Mouse (Mus musculus) kidney, adult 8-10 months (tissue): ENCODE data around the gene Farp2.
"Not testable (repeated sequence)": the region's sequence is repeated elsewhere in the genome, so short reads cannot be mapped to it uniquely, and the experiment has no call there.

ENCODE experiments used
- DNase-seq, 2 experiments: peaks; one replicate each; pipeline ENCODE4 v3.0.0; 2022

Gene Farp2

DNA sequence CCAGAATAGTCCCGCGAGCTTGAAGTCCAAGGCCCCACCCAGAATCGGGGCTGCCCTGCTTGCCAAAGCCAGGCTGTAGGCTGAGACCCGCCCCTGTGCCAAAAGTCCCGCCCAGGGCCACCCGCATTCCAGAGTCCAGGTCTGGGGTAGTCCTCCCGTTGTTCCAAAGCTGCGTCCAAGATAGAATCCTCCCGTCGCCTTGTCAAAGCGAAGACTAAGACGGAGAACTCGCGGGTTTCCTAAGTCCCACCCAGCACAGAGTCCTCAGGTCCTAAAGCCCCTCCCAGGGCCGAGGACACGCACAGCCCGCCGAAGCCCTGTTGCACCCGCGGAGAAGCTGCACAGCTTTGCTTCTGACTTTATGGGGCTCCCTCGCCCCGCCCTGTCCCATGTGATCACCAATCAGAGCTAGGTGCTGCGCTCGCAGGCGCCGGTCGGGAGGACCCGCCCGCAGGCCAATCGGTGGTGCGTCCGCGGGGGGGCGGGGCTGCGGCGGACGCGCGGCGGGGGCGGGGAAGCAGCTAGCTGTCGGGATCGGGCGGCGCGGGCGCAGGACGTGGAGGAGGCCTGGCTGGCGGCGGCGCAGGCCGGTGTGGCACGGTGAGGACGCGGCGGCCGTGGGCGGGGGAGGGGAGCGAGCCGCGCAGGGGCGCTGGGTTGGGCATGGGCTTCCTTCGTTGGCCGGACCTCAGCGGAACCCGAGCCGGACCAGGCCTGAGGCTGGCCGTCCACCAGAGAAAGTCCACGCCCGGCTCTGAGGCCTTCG lies at the start of gene Farp2:
Farp2 (plus strand) TSS at position 495 of the 766 bp plus-strand sequence.
- peak; percentile 97 to 98 for DNase-seq

- DNase-seq: no peak
Observed at GRCm38 (mm10) chr1:93465066-93465465, 46.8 kb upstream of the Farp2 start.

DNA sequence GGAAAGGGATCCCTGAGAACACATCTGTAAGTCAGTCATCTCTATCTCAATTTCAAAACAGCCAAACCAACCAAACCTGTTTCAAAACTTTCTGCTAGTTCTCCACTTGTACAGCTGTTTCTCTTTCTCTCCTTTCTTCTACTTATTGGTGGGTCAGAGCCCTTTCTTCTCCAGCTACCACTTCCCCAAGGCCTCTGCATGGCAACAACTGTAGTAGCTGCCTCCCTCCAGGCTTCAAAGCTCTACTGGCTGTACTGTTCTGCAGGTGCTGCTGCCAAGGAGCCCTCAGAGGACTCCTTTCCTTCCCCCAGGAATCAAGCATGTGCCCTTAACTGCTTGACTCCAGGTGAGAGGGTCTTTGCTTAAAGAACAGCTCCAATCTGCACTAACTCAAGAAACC lies 46.1 kb upstream of the Farp2 start:
- no peak for DNase-seq

DNA sequence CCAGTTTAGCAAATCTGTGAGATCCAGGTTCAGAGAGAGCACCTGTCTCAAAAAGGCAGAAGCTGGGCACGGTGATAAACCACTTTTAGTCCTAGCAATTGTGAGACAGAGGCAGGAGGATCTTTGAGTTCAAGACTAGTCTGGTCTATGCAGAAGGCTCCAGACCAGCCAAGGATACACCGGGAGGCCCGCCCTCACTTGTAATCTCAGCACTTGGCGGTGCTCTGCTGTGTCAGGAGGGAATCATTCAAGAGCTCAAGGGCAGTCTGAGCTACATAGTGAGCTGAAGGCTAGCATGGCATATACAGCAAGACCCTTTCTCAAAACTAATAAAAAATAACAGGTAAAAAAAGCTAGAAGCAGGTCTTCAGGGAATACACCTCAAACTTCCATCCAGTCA lies 43.3 kb upstream of the Farp2 start:
- no peak for DNase-seq

GRCm38 (mm10) chr1:93475694-93476093 lies 36.2 kb upstream of the Farp2 start:
- no peak for DNase-seq

GRCm38 (mm10) chr1:93477758-93478585 lies 33.9 kb upstream of the Farp2 start:
- DNase-seq: peak; percentile 98 to 99

DNA sequence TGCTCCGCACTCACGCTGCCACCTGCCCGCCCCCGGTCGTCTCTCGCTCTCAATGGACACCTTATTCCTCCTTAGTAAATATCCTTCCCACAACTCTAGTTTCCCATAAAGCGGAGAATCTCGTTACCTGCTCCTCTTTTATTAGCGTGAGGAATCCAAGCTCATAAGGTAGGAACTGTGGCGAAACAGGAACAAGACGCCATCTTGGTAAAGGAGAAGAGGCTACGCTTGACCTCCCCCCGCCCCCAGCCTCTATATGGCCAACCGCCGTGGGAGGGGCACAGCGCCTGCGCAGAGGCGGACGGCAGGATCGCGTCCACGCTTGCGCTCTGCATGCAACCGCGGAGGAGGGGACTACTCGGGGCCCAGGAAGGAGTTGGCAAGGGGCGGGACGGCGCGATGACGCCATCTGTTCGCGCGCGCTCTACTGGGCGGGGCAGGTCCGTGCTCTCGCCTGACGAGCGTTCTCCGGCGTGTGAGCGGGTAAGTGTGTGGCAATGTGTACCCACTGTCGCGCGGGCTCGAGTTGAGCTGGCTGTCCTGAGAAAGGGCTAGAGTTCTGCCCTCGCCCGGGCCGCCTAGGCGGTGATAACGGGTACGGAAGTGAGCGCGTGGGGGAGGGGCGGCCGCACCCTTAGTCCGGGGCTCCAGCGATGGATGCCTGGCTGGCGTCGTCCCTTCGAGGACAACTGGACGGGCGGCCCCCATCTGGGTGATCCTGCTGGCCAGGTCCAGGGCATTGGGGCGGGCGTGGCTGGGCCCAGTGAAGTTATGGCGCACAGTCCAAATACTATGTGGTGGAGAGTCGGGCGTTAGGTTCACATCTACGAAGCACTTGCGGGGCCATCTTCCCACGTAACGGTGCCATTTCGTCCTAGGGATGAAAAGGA lies 33.0 kb upstream of the Farp2 start, which contains the start of gene Hdlbp:
Hdlbp (minus strand) TSS at position 230 of the 890 bp plus-strand sequence.
- peak; percentile 99 for DNase-seq

DNA sequence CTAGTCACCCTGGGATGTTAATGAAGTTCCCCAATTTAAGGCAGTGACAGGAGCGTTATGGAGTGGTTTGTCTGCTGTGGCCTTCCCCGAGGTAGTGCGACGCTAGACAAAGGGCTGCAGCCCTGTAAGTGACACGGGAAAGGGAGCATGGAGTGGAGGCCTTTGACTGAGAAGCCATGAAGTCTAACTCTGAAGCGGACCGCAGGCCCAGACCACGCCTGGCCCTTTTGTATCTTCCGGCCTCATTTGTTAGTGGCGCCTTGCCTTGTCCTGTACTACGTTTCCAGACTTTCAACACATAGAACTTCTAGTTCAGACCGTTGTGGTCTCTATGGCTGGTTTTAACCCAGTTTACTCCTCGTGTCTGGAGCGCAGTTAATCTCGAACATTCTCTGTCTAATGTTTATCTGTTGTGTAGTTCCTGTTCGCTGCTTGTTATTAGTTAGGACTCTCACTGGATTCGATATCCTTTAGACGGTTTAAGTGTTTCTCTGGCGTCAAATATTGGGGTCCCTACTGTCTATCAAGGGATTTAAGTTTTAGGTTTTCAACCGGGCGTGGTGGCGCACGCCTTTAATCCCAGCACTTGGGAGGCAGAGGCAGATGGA lies 32.3 kb upstream of the Farp2 start:
- DNase-seq: peak in 1 of 2 experiments; percentile 29

GRCm38 (mm10) chr1:93486302-93486701 lies 25.6 kb upstream of the Farp2 start:
- DNase-seq: not testable (repeated sequence)

GRCm38 (mm10) chr1:93495312-93495711 lies 16.6 kb upstream of the Farp2 start:
- DNase-seq: no peak

GRCm38 (mm10) chr1:93506944-93507676 lies 4.8 kb upstream of the Farp2 start:
- DNase-seq: no peak

- not testable (repeated sequence) for DNase-seq
Observed at GRCm38 (mm10) chr1:93508576-93508975, 3.3 kb upstream of the Farp2 start.

- DNase-seq: no peak
Observed at GRCm38 (mm10) chr1:93512351-93512690, 442 bp downstream of the Farp2 start.

DNA sequence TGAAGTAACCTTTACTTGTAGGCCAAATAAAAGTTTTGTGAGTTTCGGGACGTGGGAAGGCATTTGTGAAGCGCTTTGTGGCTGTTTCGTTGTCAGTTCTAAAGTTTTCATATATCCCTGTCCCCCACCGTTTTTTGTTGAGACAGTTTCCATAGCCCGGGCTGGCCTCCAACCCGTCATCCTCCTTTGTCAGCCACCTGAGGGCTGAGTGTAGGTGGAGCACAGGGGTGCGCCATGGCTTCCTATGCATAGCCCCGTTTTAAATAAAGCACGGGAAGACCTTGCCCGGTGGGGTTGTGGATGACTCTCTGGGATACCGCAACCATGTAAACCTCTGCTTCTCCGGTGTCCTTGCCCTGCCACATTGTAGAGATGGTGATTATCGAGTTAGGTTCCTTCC lies 1.3 kb downstream of the Farp2 start:
- DNase-seq: no peak

GRCm38 (mm10) chr1:93521491-93521890 lies 9.6 kb downstream of the Farp2 start:
- peak; percentile 21 to 43 for DNase-seq

DNA sequence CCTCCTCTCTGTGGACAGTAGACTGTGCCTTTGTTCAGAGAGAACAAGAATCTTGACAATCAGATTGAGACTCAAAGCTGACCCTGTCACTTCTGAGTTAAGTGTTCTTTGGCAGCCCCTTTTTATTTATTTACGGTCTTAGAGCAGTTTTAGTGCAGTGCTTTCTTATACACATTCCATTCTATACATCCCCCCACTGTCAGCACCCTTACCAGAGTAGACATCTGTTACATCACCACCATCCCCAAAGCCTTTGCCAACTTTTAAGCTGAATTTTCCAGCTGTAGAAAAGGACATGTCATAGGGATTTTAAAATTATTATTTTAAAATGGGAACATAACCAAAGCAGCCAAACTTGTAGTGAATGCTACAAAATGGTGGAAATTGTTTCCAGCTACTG lies 10.4 kb downstream of the Farp2 start:
- no peak for DNase-seq

- DNase-seq: no peak
Observed at GRCm38 (mm10) chr1:93529801-93530200, 17.9 kb downstream of the Farp2 start.

DNA sequence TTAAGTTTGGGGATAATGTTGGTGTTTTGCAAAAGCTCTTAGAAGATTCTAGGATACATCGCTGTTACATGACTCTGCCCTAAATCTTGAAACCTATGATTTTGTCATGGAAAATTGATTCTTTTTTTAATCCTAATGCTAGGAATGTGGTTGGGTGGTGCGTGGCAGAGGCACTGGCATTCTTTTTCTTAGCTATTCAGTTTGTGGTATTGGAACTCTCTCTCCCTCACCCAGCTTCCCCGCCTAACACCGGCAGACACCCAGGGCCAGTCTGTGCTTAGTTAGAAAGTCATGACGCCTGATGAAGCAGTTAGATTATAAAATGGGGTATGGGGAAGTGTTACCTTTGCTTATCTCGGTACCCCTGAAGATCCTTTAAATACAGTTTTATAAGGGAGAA lies 25.3 kb downstream of the Farp2 start:
- DNase-seq: no peak

- DNase-seq: no peak
Observed at GRCm38 (mm10) chr1:93543196-93543595, 31.3 kb downstream of the Farp2 start.

DNA sequence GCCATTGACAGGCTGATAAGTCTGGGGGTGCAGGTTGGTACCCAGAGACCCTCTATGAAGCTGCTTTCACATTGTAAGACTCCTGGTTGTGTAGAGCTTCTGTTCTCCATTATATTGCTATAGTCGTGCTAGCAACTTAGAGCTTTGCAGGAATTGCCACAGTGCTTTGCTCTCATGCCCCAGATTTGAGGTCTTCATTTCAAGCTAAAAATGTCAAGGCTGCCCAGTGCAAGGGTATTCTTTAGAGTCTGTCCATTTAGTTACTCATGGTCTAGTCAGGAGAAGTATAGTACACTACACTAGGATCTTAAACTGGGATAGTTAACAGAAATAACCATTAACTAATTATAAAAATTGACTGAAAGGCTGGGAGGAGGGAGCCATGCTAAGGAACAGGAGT lies 35.4 kb downstream of the Farp2 start:
- no peak for DNase-seq

- no peak for DNase-seq
Observed at GRCm38 (mm10) chr1:93551427-93551826, 39.5 kb downstream of the Farp2 start.

DNA sequence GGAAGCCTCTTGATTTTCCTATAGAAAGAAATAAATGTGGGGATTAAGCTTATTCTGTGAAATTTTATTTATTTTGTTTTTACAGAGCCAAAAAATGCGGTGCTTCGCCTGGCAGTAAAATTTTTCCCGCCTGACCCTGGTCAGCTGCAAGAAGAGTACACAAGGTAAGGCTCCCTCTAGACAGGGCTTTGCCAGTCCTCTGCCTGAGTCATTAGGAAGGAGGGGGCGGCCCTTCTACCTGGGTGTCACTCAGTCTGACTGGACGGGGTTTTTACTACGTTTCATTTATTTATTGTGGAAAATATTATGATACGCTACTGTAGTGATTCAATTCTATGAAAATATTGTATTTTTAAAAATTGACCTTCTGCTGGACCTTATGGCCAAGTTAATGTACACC lies 51.3 kb downstream of the Farp2 start:
- no peak for DNase-seq
